Comparison of ENCODE assay signal across 26 mouse cellular contexts in the genomic region with DNA sequence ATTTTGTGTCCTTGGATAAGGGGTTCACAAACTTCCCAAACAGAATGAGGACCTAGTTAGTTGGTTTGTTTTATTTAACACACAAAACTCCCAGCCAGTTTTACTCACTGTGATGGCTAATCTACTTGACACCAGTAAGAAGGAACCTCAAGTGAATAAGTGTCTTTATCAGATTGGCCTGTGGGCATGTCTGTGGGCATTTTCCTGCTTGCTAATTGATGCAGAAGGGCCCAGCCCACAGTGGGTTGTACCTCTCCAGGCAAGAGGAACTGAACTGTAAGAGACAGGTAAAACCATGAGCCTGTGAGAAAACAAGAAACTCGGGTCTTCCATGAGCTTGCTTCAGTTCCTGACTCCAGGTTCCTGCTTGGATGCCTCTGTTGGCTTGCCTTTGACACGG.
DNase-seq lines count a peak whose midpoint lies in the region; ATAC-seq and TF ChIP-seq lines count a peak whose summit lies in the region.
"Had no signal": no experiment of that assay in that cellular context is flagged by ENCODE, and none has a peak within 500 bp of the region (broad histone marks: within the 10 kb centered on the region; RNA-seq: fewer than 3 reads in every experiment).

No protein-coding gene starts in this region.

- peaks cover 15% of the 10 kb centered on the region for H3K4me1 ChIP-seq in G1E (ENCODE audit: insufficient read depth, low read depth, low read length)
- no peaks in the 10 kb centered on the region for H3K4me1 ChIP-seq in forebrain, embryonic 10.5 days
- H3K4me1 ChIP-seq: heart, embryonic 10.5 days; heart, embryonic 13.5 days; hindbrain, embryonic 10.5 days had no signal

- DNase-seq in urinary bladder, postnatal 14 days (ENCODE audit: low spot score) = peak; percentile 7
- no peak for DNase-seq in urinary bladder, adult 2 months (ENCODE audit: low spot score)
- no peak for DNase-seq in G1E (ENCODE audit: low spot score)
- no peak for DNase-seq in embryo, embryonic 11 days
- no peak for DNase-seq in forebrain, embryonic 10.5 days (ENCODE audit: extremely low spot score, low spot score)
- no peak for DNase-seq in layer of hippocampus, postnatal 25 days (ENCODE audit: extremely low spot score in 1 of 2, low spot score in 1 of 2)
- DNase-seq: adrenal gland, adult 2 months; adrenal gland, postnatal 14 days; cerebellum, adult 11 months; cerebellum, adult 2 months; cerebellum, adult 9-11 months; cerebellum, postnatal 25 days; forebrain, postnatal 0 days; gastrocnemius, adult 2 months; gastrocnemius, postnatal 14 days; heart, adult 18-20 months had no signal

- H3K4me3 ChIP-seq in G1E (ENCODE audit: low read depth, low read length) = no peak overlapping the region
- H3K4me3 ChIP-seq in forebrain, embryonic 10.5 days = no peak overlapping the region
- H3K4me3 ChIP-seq: gastrocnemius, adult 2 months; heart, embryonic 10.5 days; heart, embryonic 13.5 days; hindbrain, embryonic 10.5 days had no signal

- H3K27me3 ChIP-seq in G1E (ENCODE audit: insufficient read depth, low read length) = no peaks in the 10 kb centered on the region
- H3K27me3 ChIP-seq in forebrain, embryonic 10.5 days (ENCODE audit: poor library complexity, severe bottlenecking) = no peaks in the 10 kb centered on the region
- H3K27me3 ChIP-seq: heart, embryonic 13.5 days had no signal

- peak; percentile 8; the same call in 1 of the 2 replicates for ATAC-seq in G1E (ENCODE audit: extremely low read depth, insufficient number of reproducible peaks, low FRiP score, poor library complexity, severe bottlenecking)
- ATAC-seq in common myeloid progenitor, adult 5-6 weeks (replicated peaks; ENCODE audit: low read depth, poor library complexity, severe bottlenecking) = peak; percentile 47
- ATAC-seq in megakaryocyte progenitor cell, adult 5-6 weeks (replicated peaks; ENCODE audit: poor library complexity) = peak; percentile 54
- ATAC-seq: forebrain, embryonic 14.5 days; forebrain, postnatal 0 days; hindbrain, postnatal 0 days; inflammation-experienced regulatory T-cells, adult 6 months; intestine, embryonic 16.5 days had no signal

- no peaks in the 10 kb centered on the region for H3K36me3 ChIP-seq in G1E (replicated peaks)
- no peaks in the 10 kb centered on the region for H3K36me3 ChIP-seq in forebrain, embryonic 10.5 days (replicated peaks)
- H3K36me3 ChIP-seq: heart, embryonic 10.5 days; heart, embryonic 13.5 days; hindbrain, embryonic 10.5 days had no signal

- no peak for TF ChIP-seq CTCF in G1E (IDR thresholded peaks at IDR 0.05; ENCODE audit: low read depth, low read length)

- H3K9me3 ChIP-seq in G1E (replicated peaks) = no peaks in the 10 kb centered on the region
- H3K9me3 ChIP-seq in forebrain, embryonic 10.5 days = no peaks in the 10 kb centered on the region
- H3K9me3 ChIP-seq: heart, embryonic 10.5 days; heart, embryonic 13.5 days; hindbrain, embryonic 10.5 days had no signal

- no peak overlapping the region for H3K27ac ChIP-seq in forebrain, embryonic 10.5 days
- H3K27ac ChIP-seq: gastrocnemius, adult 2 months; heart, embryonic 10.5 days; heart, embryonic 13.5 days; hindbrain, embryonic 10.5 days; hindbrain, embryonic 14.5 days; hindbrain, postnatal 0 days had no signal

- 69% methylated on average over 2 of the region's 2 CpGs for WGBS in forebrain, embryonic 10.5 days
